Mouse (Mus musculus) left cerebral cortex, adult 2 months (tissue): ENCODE measurements around the gene Ppp1r13b. TPM values are rescaled to one million over a fixed set of nuclear protein-coding genes. Genes with fewer than 3 reads are reported as not detected.

Source experiments
- DNase-seq, 2 experiments: peaks; one replicate each; pipeline ENCODE4 v3.0.0; 2021 to 2022; ENCODE audit warnings: low spot score in 2 of 2, mixed read lengths in 1 of 2; ENCODE audit errors: extremely low spot score in 1 of 2
- H3K27ac ChIP-seq: fragments of 200-600 bp; 2 replicates; pipeline ENCODE4 v1.8.1; 2022
- H3K4me3 ChIP-seq: fragments of 200-600 bp; 2 replicates; pipeline ENCODE4 v1.8.1; 2022
- CTCF ChIP-seq: fragments of 200-600 bp; IDR thresholded peaks from 2 replicates; pipeline ENCODE4 v1.8.1; 2022; ENCODE audit warnings: antibody characterized with exemption, mild to moderate bottlenecking, moderate library complexity
- intact Hi-C: fragments of 180-260 bp; cut with DNase I; formaldehyde crosslinking; loops from one replicate; pipeline ENCODE4 v1.15.1; 2025
- total RNA-seq, 2 experiments: library from RNA; stranded (reverse); gene quantifications; 2 replicates each; pipeline ENCODE4 v1.2.3; 2021

Ppp1r13b gene
- total RNA-seq, 2 experiments from 2014 or later = 59.4 to 61.0 TPM

- no peak for TF ChIP-seq CTCF
- peak within 1 kb of the TSS; percentile 92 for H3K27ac ChIP-seq
- peak; percentile 94 to 98 for DNase-seq
- peak within 1 kb of the TSS; percentile 99 for H3K4me3 ChIP-seq
- intact Hi-C loops = loop anchor here (5.0 kb wide), 1 partner anchor 147 kb away; no protein-coding TSS in a partner anchor
Measured at GRCm38 (mm10) chr12:111813766-111814617, 93.9 kb downstream of the Ppp1r13b start, which contains the start of the genes Xrcc3 and Zfyve21. Gene Xrcc3, minus strand, starts transcription at chr12:111813873. Gene Zfyve21, plus strand, starts transcription at chr12:111814170.

- intact Hi-C loops = loop anchor here (5.0 kb wide), 1 partner anchor 146 kb away; no protein-coding TSS in a partner anchor
- no peak for TF ChIP-seq CTCF
- Histone ChIP-seq H3K27ac (no peak overlapping the region), H3K4me3 (peak overlapping the region; percentile 74)
- no peak for DNase-seq
Measured at GRCm38 (mm10) chr12:111813111-111813765, 94.7 kb downstream of the Ppp1r13b start.

DNA sequence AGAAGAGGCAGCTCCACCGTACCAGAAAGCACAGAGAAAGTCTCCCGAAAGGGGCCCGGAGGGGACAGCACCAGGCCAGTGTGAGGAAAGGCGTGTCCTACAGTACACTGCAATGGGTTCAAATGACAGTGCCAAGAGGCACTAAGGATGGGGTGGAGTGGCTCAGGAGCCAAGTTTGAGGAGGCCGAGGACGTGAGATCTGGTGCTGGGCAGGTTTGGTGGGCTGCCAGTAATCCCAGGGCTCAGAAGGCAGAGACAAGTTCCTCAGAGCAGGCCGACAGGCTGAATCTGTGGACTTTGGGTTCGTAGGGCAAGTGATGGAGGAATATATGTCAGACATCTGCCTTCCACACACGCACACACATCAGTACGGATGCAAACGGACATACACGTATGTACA lies 95.3 kb downstream of the Ppp1r13b start:
- no peak for DNase-seq
- intact Hi-C loops = loop anchor here (5.0 kb wide), 1 partner anchor 145 kb away; no protein-coding TSS in a partner anchor
- H3K27ac ChIP-seq = no peak overlapping the region
- TF ChIP-seq CTCF = no peak
- no peak overlapping the region for H3K4me3 ChIP-seq

DNA sequence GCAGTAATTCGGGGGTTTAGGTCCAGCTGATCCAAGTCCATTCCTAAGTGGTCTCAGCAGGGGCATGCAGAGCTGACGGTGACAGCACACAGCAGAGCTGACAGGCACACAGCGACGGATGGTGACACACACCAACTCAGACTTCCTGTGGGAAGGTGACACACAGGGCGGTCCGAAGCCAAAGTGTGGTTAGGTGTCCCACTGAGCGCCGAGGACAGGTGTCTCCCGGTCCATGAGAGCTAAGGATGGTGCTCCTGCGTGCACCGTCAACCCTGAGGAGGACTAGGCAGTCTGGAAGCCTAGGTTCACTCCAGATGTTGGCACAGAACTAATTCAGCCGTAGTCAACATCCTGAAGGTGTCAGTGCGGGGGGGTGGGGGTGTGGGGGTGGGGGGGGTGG lies 95.8 kb downstream of the Ppp1r13b start:
- no peak overlapping the region for H3K27ac ChIP-seq
- no peak overlapping the region for H3K4me3 ChIP-seq
- no peak for DNase-seq
- intact Hi-C loops = loop anchor here (5.0 kb wide), 1 partner anchor 145 kb away; no protein-coding TSS in a partner anchor
- TF ChIP-seq CTCF = no peak

DNA sequence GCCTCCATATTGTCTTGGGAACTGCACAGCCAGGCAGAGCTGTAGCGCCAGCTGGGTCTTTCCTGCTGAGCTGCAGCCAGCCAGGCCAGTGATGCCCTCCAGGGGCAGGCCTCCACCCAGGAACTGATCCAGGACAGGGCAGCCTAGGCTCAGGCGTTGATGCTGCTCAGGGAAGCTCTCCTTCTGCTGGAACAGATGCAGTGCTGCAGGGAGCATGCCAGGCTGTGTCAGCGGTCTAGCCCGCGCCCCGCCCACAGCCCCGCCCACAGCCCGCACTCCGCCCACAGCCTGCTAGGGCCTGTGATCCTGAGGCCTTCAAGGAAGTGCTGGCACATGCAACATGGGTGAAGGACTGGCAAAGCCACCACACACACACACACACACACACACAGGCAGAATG lies 98.1 kb downstream of the Ppp1r13b start:
- peak; percentile 32 for TF ChIP-seq CTCF
- Histone ChIP-seq H3K27ac (peak overlapping the region; percentile 82), H3K4me3 (peak overlapping the region; percentile 31; the same call in 1 of the 2 replicates)
- DNase-seq = peak; percentile 57 to 67
- intact Hi-C loops = loop anchor here (5.0 kb wide), 1 partner anchor 142 kb away; no protein-coding TSS in a partner anchor

DNA sequence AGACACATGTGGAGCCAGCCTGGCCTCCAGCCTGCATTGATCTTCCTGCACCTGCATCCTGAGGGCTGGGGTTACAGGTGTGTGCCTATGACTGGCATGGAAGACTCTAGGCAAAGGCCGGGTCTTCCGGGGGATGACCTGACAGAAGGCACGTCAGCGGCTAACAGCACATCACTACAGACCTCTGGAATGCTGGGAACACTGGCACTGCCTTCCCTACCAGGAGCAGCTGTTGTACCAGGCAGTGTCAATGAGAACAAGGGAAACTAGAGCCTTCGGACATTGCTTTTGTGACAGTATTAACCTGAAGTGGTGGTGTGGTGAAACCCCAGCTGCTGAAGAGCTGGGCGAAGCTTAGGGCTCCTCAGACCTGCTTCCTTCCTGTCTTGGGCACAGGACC lies 99.1 kb downstream of the Ppp1r13b start:
- intact Hi-C loops = no loop called here
- no peak for TF ChIP-seq CTCF
- Histone ChIP-seq H3K4me3 (no peak overlapping the region), H3K27ac (peak overlapping the region; percentile 82)
- no peak for DNase-seq

DNA sequence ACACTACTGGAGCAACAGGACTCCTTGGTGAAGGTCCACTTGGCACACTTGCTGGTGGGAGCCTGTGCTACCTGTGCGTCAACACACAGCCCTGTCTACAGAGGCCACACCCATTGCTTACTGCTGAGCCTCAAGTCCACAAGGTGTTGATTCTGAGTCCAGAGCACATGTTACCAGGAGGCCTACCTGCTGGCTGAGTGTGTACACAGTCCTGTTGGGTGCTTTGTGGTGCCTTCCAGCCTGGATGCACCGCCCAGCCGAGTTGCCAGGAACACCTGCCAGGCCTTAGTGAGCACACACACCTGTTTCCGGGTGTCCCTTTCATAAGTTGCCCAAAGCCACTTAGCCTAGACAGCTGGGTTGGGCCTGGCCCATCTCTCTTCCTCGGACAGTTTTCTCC lies 104.4 kb downstream of the Ppp1r13b start:
- no peak for DNase-seq
- no peak for TF ChIP-seq CTCF
- H3K27ac ChIP-seq = no peak overlapping the region
- H3K4me3 ChIP-seq = no peak overlapping the region
- intact Hi-C loops = no loop called here

DNA sequence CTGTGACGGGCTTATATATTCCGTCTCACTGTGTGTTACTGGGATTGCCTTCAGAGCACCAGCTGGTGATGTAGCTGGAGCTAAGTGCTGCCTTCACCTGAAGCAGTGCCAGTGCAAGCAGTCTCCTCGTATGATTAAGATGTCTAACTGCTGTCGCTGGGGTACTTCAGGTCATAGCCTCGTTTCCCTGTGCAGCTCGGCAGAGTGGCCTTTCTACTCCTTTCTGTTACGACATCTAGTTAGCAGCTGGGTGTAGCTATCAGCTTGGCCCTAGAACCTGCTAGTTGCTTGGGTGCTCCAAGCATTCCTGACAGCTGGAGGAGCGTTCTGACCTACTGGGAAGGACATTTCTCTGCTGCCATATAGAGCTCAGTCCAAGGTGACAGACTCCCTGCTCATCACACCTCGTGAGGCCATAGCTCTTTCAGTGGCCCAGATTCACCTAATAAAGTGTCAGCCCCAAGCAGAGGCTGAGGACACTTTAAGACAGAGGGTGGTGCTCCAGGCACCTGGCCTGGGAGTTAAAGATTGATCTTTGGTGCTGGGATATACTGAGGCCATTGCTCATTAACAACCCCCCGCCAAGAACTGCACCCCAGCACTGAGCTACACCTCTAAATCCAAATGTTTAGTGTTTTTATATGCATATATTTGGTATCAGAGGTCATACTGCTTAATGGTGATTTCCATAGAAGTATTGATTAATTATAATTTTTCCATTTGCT lies 107.3 kb downstream of the Ppp1r13b start:
- no peak overlapping the region for H3K27ac ChIP-seq
- no peak for DNase-seq
- no peak overlapping the region for H3K4me3 ChIP-seq
- no peak for TF ChIP-seq CTCF
- intact Hi-C loops = no loop called here

GRCm38 (mm10) chr12:111798493-111798892 lies 109.4 kb downstream of the Ppp1r13b start:
- intact Hi-C loops = no loop called here
- Histone ChIP-seq H3K4me3 (no peak overlapping the region), H3K27ac (no peak overlapping the region)
- DNase-seq = no peak
- TF ChIP-seq CTCF = no peak

DNA sequence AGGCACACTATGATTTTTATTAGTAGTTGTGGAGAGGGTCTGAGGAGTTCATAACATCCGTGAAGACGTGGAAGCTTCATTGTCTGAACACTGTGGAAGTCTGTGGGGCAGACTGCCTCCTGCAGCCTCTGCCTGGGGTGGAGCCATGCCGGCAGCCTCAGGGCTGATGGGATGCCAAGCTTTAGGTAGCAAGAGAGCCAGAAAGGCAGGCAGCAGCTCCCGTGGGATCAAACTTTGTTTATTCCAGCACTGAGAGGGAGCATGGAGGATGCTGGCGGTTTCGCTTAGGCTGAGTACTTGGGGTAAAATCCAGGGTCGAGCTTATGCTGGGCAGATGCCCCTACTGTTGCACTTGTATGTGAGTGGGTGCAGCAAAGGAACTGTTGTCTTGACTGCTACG lies 110.7 kb downstream of the Ppp1r13b start:
- Histone ChIP-seq H3K27ac (no peak overlapping the region), H3K4me3 (no peak overlapping the region)
- no peak for TF ChIP-seq CTCF
- intact Hi-C loops = no loop called here
- no peak for DNase-seq

- intact Hi-C loops = no loop called here
- DNase-seq = no peak
- peak overlapping the region; percentile 66; the same call in 1 of the 2 replicates for H3K27ac ChIP-seq
- TF ChIP-seq CTCF = no peak
- no peak overlapping the region for H3K4me3 ChIP-seq
Measured at GRCm38 (mm10) chr12:111795180-111795895, 112.6 kb downstream of the Ppp1r13b start.
